Mouse (Mus musculus) bone marrow, adult 2 months (tissue): ENCODE measurements at regions not wholly inside any gene's neighbourhood (a gene's known extent, or its start where the extent isn't known, plus 50 kb on each side); places are given as distances from the start of the nearest gene placed in this dataset.

Experiments used
- H3K27ac ChIP-seq: fragments of 200-500 bp; 2 replicates; pipeline ENCODE4 v1.5.1; 2012; ENCODE audit warnings: low read depth, mild to moderate bottlenecking, control low read depth, inconsistent platforms, low read length; ENCODE audit not compliant: control insufficient read depth, poor library complexity, insufficient read depth
- H3K4me1 ChIP-seq: fragments of 200-500 bp; 2 replicates; pipeline ENCODE4 v1.6.1; 2011; ENCODE audit warnings: low read length; ENCODE audit not compliant: control insufficient read depth, insufficient read depth
- H3K4me3 ChIP-seq: fragments of 200-500 bp; replicated peaks from 2 replicates; pipeline ENCODE3; 2011; ENCODE audit warnings: mild to moderate bottlenecking, low read depth, low read length, control low read depth; ENCODE audit not compliant: control insufficient read depth
- CTCF ChIP-seq: fragments of 200-500 bp; IDR thresholded peaks from 2 replicates; pipeline ENCODE4 v1.5.1; 2011; ENCODE audit warnings: low read length, control low read depth; ENCODE audit not compliant: control insufficient read depth, insufficient read depth
- POLR2A ChIP-seq: fragments of 200-500 bp; IDR thresholded peaks from 2 replicates; pipeline ENCODE4 v1.6.1; 2011; ENCODE audit warnings: low read depth, mild to moderate bottlenecking, control low read depth, low read length, borderline replicate concordance; ENCODE audit not compliant: control insufficient read depth
- WGBS: fragments of 180-500 bp; shearing (Covaris S2); methylation state at CpG from one replicate; pipeline ENCODE4 v1.1.7; 2018; 5-methylcytosine and 5-hydroxymethylcytosine counted together

GRCm38 (mm10) chr10:19200311-19200710 is 156.0 kb upstream of the Olig3 start:
- Histone ChIP-seq H3K4me1 (peaks cover 2% of the 10 kb centered on the region), H3K4me3 (no peak overlapping the region), H3K27ac (no peak overlapping the region)
- TF ChIP-seq POLR2A = no peak
- no peak for TF ChIP-seq CTCF
- WGBS = 85% methylated on average over 2 of the region's 2 CpGs

- TF ChIP-seq CTCF (no peak), POLR2A (no peak)
- H3K4me3 ChIP-seq = no peak overlapping the region
These were observed 160.7 kb upstream of the Olig3 start for GRCm38 (mm10) chr10:19195676-19196075.

GRCm38 (mm10) chr10:19194646-19195045 is 161.7 kb upstream of the Olig3 start:
- no peak overlapping the region for H3K4me3 ChIP-seq
- H3K27ac ChIP-seq = no peak overlapping the region
- 93% methylated on average over 3 of the region's 3 CpGs for WGBS
- TF ChIP-seq POLR2A = no peak
- TF ChIP-seq CTCF = no peak
- peaks cover 2% of the 10 kb centered on the region for H3K4me1 ChIP-seq

More at GRCm38 (mm10) chr10:19195676-19196075, 160.7 kb upstream of the Olig3 start:
- H3K27ac ChIP-seq = no peak overlapping the region
- peaks cover 2% of the 10 kb centered on the region for H3K4me1 ChIP-seq
- 29% methylated on average over 7 of the region's 7 CpGs for WGBS

GRCm38 (mm10) chr10:19192971-19193758 is 163.2 kb upstream of the Olig3 start:
- H3K4me1 ChIP-seq = peaks cover 2% of the 10 kb centered on the region
- no peak overlapping the region for H3K4me3 ChIP-seq
- TF ChIP-seq CTCF (no peak), POLR2A (no peak)
- H3K27ac ChIP-seq = no peak overlapping the region
- 68% methylated on average over 5 of the region's 5 CpGs for WGBS

GRCm38 (mm10) chr10:19192221-19192620 is 164.1 kb upstream of the Olig3 start:
- Histone ChIP-seq H3K27ac (no peak overlapping the region), H3K4me3 (no peak overlapping the region), H3K4me1 (peaks cover 2% of the 10 kb centered on the region)
- 87% methylated on average over 1 of the region's 1 CpGs for WGBS
- TF ChIP-seq POLR2A (no peak), CTCF (no peak)

- Histone ChIP-seq H3K4me3 (peak overlapping the region; percentile 9), H3K27ac (peak overlapping the region; percentile 69), H3K4me1 (no peaks in the 10 kb centered on the region; the same call in 1 of the 2 replicates)
- TF ChIP-seq CTCF (no peak), POLR2A (no peak)
- 47% methylated on average over 13 of the region's 13 CpGs for WGBS
These were observed 168.1 kb upstream of the Olig3 start for GRCm38 (mm10) chr10:19188082-19188742.

GRCm38 (mm10) chr10:19187716-19188081 is 168.6 kb upstream of the Olig3 start:
- TF ChIP-seq POLR2A (no peak), CTCF (no peak)
- 50% methylated on average over 4 of the region's 4 CpGs for WGBS
- peak overlapping the region; percentile 24 for H3K4me3 ChIP-seq
- H3K4me1 ChIP-seq = no peaks in the 10 kb centered on the region; the same call in 1 of the 2 replicates
- H3K27ac ChIP-seq = peak overlapping the region; percentile 69

GRCm38 (mm10) chr10:19187084-19187615 is 169.2 kb upstream of the Olig3 start:
- no peak overlapping the region for H3K27ac ChIP-seq
- WGBS = 33% methylated on average over 2 of the region's 2 CpGs
- no peak overlapping the region for H3K4me3 ChIP-seq
- no peaks in the 10 kb centered on the region; the same call in 1 of the 2 replicates for H3K4me1 ChIP-seq
- TF ChIP-seq POLR2A (no peak), CTCF (no peak)
